Mouse (Mus musculus) kidney, postnatal 36 days (tissue): Measurements from ENCODE around the gene Olfr412.

Experiments
- DNase-seq, 2 experiments: peaks; one replicate each; pipeline ENCODE4 v3.0.0; 2021 to 2022; ENCODE audit warnings: mixed read lengths in 2 of 2

Olfr412 gene

GRCm38 (mm10) chr11:74361769-74362168 lies at the start of gene Olfr412:
TSS of gene Olfr412 (plus strand) at chr11:74362069.
- DNase-seq, result no peak

- no peak for DNase-seq
Observed at GRCm38 (mm10) chr11:74326044-74326443, 35.8 kb upstream of the Olfr412 start.

- no peak for DNase-seq
Observed at GRCm38 (mm10) chr11:74328781-74329180, 33.1 kb upstream of the Olfr412 start.

GRCm38 (mm10) chr11:74337931-74338330 lies 23.9 kb upstream of the Olfr412 start, which contains the start of gene Olfr410:
TSS of gene Olfr410 (minus strand) at chr11:74338031.
- no peak for DNase-seq

- no peak for DNase-seq
Observed at GRCm38 (mm10) chr11:74352550-74352949, 9.3 kb upstream of the Olfr412 start, which contains the start of gene Olfr411. TSS of gene Olfr411 (minus strand) at chr11:74352650.

GRCm38 (mm10) chr11:74371393-74372100 lies 9.7 kb downstream of the Olfr412 start:
- peak; percentile 62 to 85 for DNase-seq

- DNase-seq, result peak; percentile 51 to 72
Observed at GRCm38 (mm10) chr11:74376847-74377246, 15.0 kb downstream of the Olfr412 start.

- no peak for DNase-seq
Observed at GRCm38 (mm10) chr11:74379166-74379873, 17.5 kb downstream of the Olfr412 start.

- DNase-seq, result peak; percentile 36 to 45
Observed at GRCm38 (mm10) chr11:74385674-74386073, 23.8 kb downstream of the Olfr412 start.

GRCm38 (mm10) chr11:74387203-74387602 lies 25.3 kb downstream of the Olfr412 start:
- DNase-seq, result no peak

- DNase-seq, result no peak
Observed at GRCm38 (mm10) chr11:74391899-74392298, 30.0 kb downstream of the Olfr412 start.

- no peak for DNase-seq
Observed at GRCm38 (mm10) chr11:74392903-74393302, 31.0 kb downstream of the Olfr412 start.

GRCm38 (mm10) chr11:74393489-74393888 lies 31.6 kb downstream of the Olfr412 start:
- no peak for DNase-seq

GRCm38 (mm10) chr11:74395583-74395982 lies 33.7 kb downstream of the Olfr412 start:
- DNase-seq, result no peak

- DNase-seq, result peak in 1 of 2 experiments; percentile 35
Observed at GRCm38 (mm10) chr11:74402126-74402525, 40.3 kb downstream of the Olfr412 start.

- DNase-seq, result peak in 1 of 2 experiments; percentile 23
Observed at GRCm38 (mm10) chr11:74404216-74404615, 42.3 kb downstream of the Olfr412 start.

- no peak for DNase-seq
Observed at GRCm38 (mm10) chr11:74405201-74405600, 43.3 kb downstream of the Olfr412 start.

- DNase-seq, result peak; percentile 94 to 96
Observed at GRCm38 (mm10) chr11:74408587-74409446, 46.9 kb downstream of the Olfr412 start.

GRCm38 (mm10) chr11:74409447-74409754 lies 47.5 kb downstream of the Olfr412 start:
- DNase-seq, result no peak

GRCm38 (mm10) chr11:74409757-74410174 lies 47.9 kb downstream of the Olfr412 start:
- peak; percentile 39 to 50 for DNase-seq

- no peak for DNase-seq
Observed at GRCm38 (mm10) chr11:74411943-74412342, 50.1 kb downstream of the Olfr412 start.

GRCm38 (mm10) chr11:74412462-74412861 lies 50.6 kb downstream of the Olfr412 start:
- DNase-seq, result no peak

GRCm38 (mm10) chr11:74413449-74413972 lies 51.6 kb downstream of the Olfr412 start:
- DNase-seq, result no peak
